Mouse (Mus musculus) inflammation-experienced regulatory T-cells, adult 6 months (primary cell): ENCODE results near the gene Gm6899. TPM values are rescaled to one million over a fixed set of nuclear protein-coding genes. Genes with fewer than 3 reads are reported as not detected.

Source experiments
- polyA plus RNA-seq, 3 experiments: library from polyadenylated mRNA; unstranded; fragments of 100-300 nt; shearing (Covaris generic); gene quantifications; one replicate each; pipeline ENCODE4 v1.2.1; 2017

Gene Gm6899
- polyA plus RNA-seq, 3 experiments from 2014 or later: not detected

Other genes with a start within 250 kb of the Gm6899 start
- gene Fancl, start 207.1 kb upstream of the Gm6899 start, polyA plus RNA-seq: 10 to 100 TPM; 14.8 to 32.9 (median 25.6) TPM
- 10 to 100 TPM; 51.5 to 73.4 (median 59.2) TPM for gene Vrk2, start 758 bp downstream of the Gm6899 start, polyA plus RNA-seq